Mouse (Mus musculus): ENCODE results near the gene Etv5. TPM values are rescaled to one million over a fixed set of nuclear protein-coding genes. Genes with fewer than 3 reads are reported as not detected.
A peak's percentile ranks its signal among the peaks of the same experiment; 100 is the strongest.

Gene Etv5
- total RNA-seq (2014; rRNA removed) (25.9 and 38.2 TPM in 2 replicates), polyA plus RNA-seq (2015; fragmentation: Nextera tagmentation; extraction: Ambion mirVana) (17.9 and 20.7 TPM in 2 replicates)

DNA sequence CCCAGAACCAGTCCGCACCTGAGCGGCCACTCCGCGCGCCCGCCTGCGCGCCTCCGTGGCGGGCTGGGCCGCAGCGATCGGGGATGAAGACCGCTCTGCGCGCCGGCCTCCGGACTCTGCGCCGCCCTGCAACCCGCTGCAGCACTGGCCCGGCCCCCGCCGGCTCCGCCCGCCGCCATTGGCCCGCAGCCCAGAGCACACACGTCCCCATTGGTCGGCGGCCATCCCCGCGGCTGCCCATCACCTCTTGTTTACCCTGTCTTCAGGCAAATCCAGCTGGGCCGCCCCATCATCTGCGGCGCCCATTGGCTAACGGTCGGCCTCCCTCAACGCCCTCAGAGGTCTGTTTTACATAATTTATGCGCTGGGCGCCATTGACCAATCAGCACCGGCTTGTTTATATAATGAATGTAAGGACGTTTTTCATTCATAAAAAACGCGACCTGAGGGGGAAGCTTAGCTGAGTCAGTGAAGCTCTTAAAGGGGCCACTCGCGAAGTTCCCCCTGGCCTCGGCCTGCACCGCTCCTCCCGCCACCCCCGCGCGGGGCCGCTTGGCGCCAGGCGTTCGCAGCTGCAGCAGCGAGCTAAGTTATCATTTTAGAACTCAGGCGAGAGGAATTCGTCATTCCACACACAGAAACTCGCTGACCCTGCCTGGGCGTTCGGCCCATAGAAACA is at the start of gene Etv5:
Etv5 (minus strand) TSS at position 221 of the 679 bp plus-strand sequence.
- ATAC-seq (ENCODE audit: low FRiP score) (peak; percentile 98), DNase-seq (ENCODE audit: low spot score) (peak; percentile 100)
- Histone ChIP-seq H3K4me3 (ENCODE audit: low read depth, low read length) (peak within 1 kb of the TSS; percentile 88), H3K27me3 (ENCODE audit: insufficient read depth, low read length) (peaks cover 29% of the 10 kb centered on the region), H3K9me3 (ENCODE audit: low read length) (no peaks in the 10 kb centered on the region), H3K4me2 (ENCODE audit: low read depth, low read length, poor library complexity, severe bottlenecking) (peak within 1 kb of the TSS; percentile 99), H3K9ac (replicated peaks; ENCODE audit: low read length, poor library complexity, severe bottlenecking) (peak within 1 kb of the TSS; percentile 77), H3K27ac (ENCODE audit: low read depth, low read length) (peak within 1 kb of the TSS; percentile 81), H3K4me1 (ENCODE audit: insufficient read depth, low read length) (no peaks in the 10 kb centered on the region), H3K36me3 (ENCODE audit: insufficient read depth, low read length) (no peaks in the 10 kb centered on the region)
- TF ChIP-seq CTCF (IDR thresholded peaks at IDR 0.05) = 0 out of 2 replicates have a peak, but pooled peaks have one; percentile 6
- WGBS = under 1% methylated on average over 59 of the region's 63 CpGs

DNA sequence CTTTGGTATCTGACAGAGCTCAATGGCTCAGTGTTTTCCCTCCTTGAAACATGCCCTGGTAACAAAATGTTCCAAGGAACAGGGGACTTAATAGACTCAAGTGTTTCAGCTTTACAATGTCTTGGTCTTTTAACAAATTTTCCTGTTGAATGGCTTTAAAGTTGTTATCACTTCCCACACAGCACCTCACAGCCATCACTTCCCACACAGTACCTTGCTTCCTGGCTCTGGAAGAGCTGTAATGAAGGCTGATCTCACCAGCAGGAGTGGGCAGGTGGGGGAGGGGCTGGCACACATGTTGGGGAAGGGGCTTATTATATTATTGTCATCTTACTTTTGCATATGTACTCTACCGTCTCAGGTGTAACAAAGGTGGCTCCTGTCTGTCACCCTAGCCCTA is 44.4 kb upstream of the Etv5 start:
- no peaks in the 10 kb centered on the region for H3K4me1 ChIP-seq (ENCODE audit: insufficient read depth, low read length)
- no peak overlapping the region for H3K4me3 ChIP-seq (ENCODE audit: low read depth, low read length)
- H3K4me2 ChIP-seq (ENCODE audit: low read depth, low read length, poor library complexity, severe bottlenecking) = no peak overlapping the region
- H3K27me3 ChIP-seq (ENCODE audit: insufficient read depth, low read length) = no peaks in the 10 kb centered on the region
- no peak overlapping the region for H3K9ac ChIP-seq (replicated peaks; ENCODE audit: low read length, poor library complexity, severe bottlenecking)
- DNase-seq (ENCODE audit: low spot score) (no peak), ATAC-seq (ENCODE audit: low FRiP score) (no peak)
- H3K36me3 ChIP-seq (ENCODE audit: insufficient read depth, low read length) = no peaks in the 10 kb centered on the region
- WGBS = 81% methylated on average over 1 of the region's 1 CpGs
- no peak for TF ChIP-seq CTCF (IDR thresholded peaks at IDR 0.05)
- H3K27ac ChIP-seq (ENCODE audit: low read depth, low read length) = no peak overlapping the region
- no peaks in the 10 kb centered on the region for H3K9me3 ChIP-seq (ENCODE audit: low read length)

- no peaks in the 10 kb centered on the region for H3K9me3 ChIP-seq (ENCODE audit: low read length)
- no peak overlapping the region for H3K4me3 ChIP-seq (ENCODE audit: low read depth, low read length)
- no peaks in the 10 kb centered on the region for H3K27me3 ChIP-seq (ENCODE audit: insufficient read depth, low read length)
- no peak for TF ChIP-seq CTCF (IDR thresholded peaks at IDR 0.05)
- H3K4me2 ChIP-seq (ENCODE audit: low read depth, low read length, poor library complexity, severe bottlenecking) = no peak overlapping the region
- no peaks in the 10 kb centered on the region for H3K36me3 ChIP-seq (ENCODE audit: insufficient read depth, low read length)
- H3K27ac ChIP-seq (ENCODE audit: low read depth, low read length) = no peak overlapping the region
- WGBS = 96% methylated on average over 8 of the region's 8 CpGs
- no peaks in the 10 kb centered on the region for H3K4me1 ChIP-seq (ENCODE audit: insufficient read depth, low read length)
- ATAC-seq (ENCODE audit: low FRiP score) = no peak
- no peak for DNase-seq (ENCODE audit: low spot score)
- no peak overlapping the region for H3K9ac ChIP-seq (replicated peaks; ENCODE audit: low read length, poor library complexity, severe bottlenecking)
Measured at GRCm38 (mm10) chr16:22479322-22479721, 39.8 kb upstream of the Etv5 start.

DNA sequence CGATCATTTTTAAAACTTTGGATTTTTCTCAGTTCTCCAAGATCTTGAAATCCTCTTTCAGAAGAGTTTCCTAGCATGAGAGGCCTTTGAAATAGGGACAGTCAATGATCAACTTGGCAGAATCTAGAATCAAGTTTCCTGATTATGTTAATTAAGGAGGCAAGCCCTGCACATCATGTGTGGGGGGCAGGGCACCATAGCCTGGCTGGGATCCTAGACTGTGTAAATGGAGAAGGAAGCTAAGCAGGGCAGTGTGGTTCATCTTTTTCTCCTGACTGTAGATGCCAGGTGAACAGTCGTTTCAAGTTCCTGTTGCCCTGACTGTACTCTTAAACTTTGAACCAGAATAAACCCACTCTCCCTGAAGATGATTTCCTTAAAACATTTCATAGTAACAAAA is 32.2 kb upstream of the Etv5 start:
- no peak for TF ChIP-seq CTCF (IDR thresholded peaks at IDR 0.05)
- H3K4me3 ChIP-seq (ENCODE audit: low read depth, low read length) = no peak overlapping the region
- DNase-seq (ENCODE audit: low spot score) (no peak), ATAC-seq (ENCODE audit: low FRiP score) (no peak)
- no peaks in the 10 kb centered on the region for H3K4me1 ChIP-seq (ENCODE audit: insufficient read depth, low read length)
- no peaks in the 10 kb centered on the region for H3K36me3 ChIP-seq (ENCODE audit: insufficient read depth, low read length)
- H3K9ac ChIP-seq (replicated peaks; ENCODE audit: low read length, poor library complexity, severe bottlenecking) = no peak overlapping the region
- H3K9me3 ChIP-seq (ENCODE audit: low read length) = no peaks in the 10 kb centered on the region
- H3K27ac ChIP-seq (ENCODE audit: low read depth, low read length) = no peak overlapping the region
- H3K4me2 ChIP-seq (ENCODE audit: low read depth, low read length, poor library complexity, severe bottlenecking) = no peak overlapping the region
- no peaks in the 10 kb centered on the region for H3K27me3 ChIP-seq (ENCODE audit: insufficient read depth, low read length)
- 82% methylated on average over 2 of the region's 2 CpGs for WGBS

DNA sequence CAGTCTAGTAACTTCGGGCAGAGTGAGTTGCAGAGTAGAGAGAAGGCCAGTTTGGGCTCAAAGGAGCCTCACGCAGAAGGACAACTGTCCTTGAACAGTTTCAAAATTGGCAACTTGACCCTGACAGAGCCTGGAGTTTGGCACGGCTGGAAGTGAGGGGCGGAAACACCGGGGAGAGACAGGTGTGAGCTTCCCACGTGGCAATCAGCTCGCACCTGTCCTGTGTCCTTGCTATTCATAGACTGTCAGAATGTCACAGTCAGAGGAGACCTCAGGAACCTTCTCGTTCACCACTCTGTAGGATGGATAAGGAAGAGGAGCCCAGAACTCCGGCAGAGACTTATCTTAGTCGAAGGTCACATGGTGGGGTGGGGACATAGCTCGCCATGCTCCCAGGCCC is 29.9 kb upstream of the Etv5 start:
- no peak for TF ChIP-seq CTCF (IDR thresholded peaks at IDR 0.05)
- Histone ChIP-seq H3K9me3 (ENCODE audit: low read length) (no peaks in the 10 kb centered on the region), H3K9ac (replicated peaks; ENCODE audit: low read length, poor library complexity, severe bottlenecking) (no peak overlapping the region), H3K4me1 (ENCODE audit: insufficient read depth, low read length) (no peaks in the 10 kb centered on the region), H3K27me3 (ENCODE audit: insufficient read depth, low read length) (no peaks in the 10 kb centered on the region), H3K36me3 (ENCODE audit: insufficient read depth, low read length) (no peaks in the 10 kb centered on the region), H3K4me3 (ENCODE audit: low read depth, low read length) (no peak overlapping the region), H3K4me2 (ENCODE audit: low read depth, low read length, poor library complexity, severe bottlenecking) (no peak overlapping the region), H3K27ac (ENCODE audit: low read depth, low read length) (no peak overlapping the region)
- ATAC-seq (ENCODE audit: low FRiP score) (no peak), DNase-seq (ENCODE audit: low spot score) (no peak)
- 90% methylated on average over 11 of the region's 11 CpGs for WGBS

GRCm38 (mm10) chr16:22467111-22467510 is 27.6 kb upstream of the Etv5 start:
- H3K4me1 ChIP-seq (ENCODE audit: insufficient read depth, low read length) = no peaks in the 10 kb centered on the region
- H3K9ac ChIP-seq (replicated peaks; ENCODE audit: low read length, poor library complexity, severe bottlenecking) = no peak overlapping the region
- 87% methylated on average over 2 of the region's 2 CpGs for WGBS
- no peak overlapping the region for H3K4me3 ChIP-seq (ENCODE audit: low read depth, low read length)
- no peak overlapping the region for H3K27ac ChIP-seq (ENCODE audit: low read depth, low read length)
- no peak for TF ChIP-seq CTCF (IDR thresholded peaks at IDR 0.05)
- ATAC-seq (ENCODE audit: low FRiP score) (no peak), DNase-seq (ENCODE audit: low spot score) (no peak)
- no peaks in the 10 kb centered on the region for H3K36me3 ChIP-seq (ENCODE audit: insufficient read depth, low read length)
- no peak overlapping the region for H3K4me2 ChIP-seq (ENCODE audit: low read depth, low read length, poor library complexity, severe bottlenecking)
- no peaks in the 10 kb centered on the region for H3K27me3 ChIP-seq (ENCODE audit: insufficient read depth, low read length)
- no peaks in the 10 kb centered on the region for H3K9me3 ChIP-seq (ENCODE audit: low read length)

All from midbrain, postnatal 0 days (tissue).